Mouse (Mus musculus): ENCODE data around the gene Chrm4.
A peak's percentile ranks its signal among the peaks of the same experiment; 100 is the strongest.

- no peak for TF ChIP-seq POLR2A (IDR thresholded peaks at IDR 0.05; ENCODE audit: control insufficient read depth, extremely low read depth, insufficient read depth, low read length, poor library complexity)
- 0 out of 2 replicates have a peak, but pooled peaks have one; percentile 25 for TF ChIP-seq CTCF (IDR thresholded peaks at IDR 0.05; ENCODE audit: borderline replicate concordance, control insufficient read depth, extremely low read depth, insufficient read depth, low read length, poor library complexity)
These were observed 35.1 kb downstream of the Chrm4 start for GRCm38 (mm10) chr2:91961901-91962761.
